Mouse (Mus musculus) CH12.LX (cell line): Measurements from ENCODE around the gene Sptbn4.

Source experiments
- CTCF ChIP-seq, 2 experiments: IDR thresholded peaks in 1 of 2; conservative IDR thresholded peaks in 1 of 2; 2 replicates each; pipeline ENCODE4 v1.5.1; 2011 to 2012; ENCODE audit warnings: low read depth in 2 of 2, low read length in 2 of 2, improper control_type of control experiment in 1 of 2, inconsistent platforms in 1 of 2, mild to moderate bottlenecking in 1 of 2, moderate library complexity in 1 of 2
- ELF1 ChIP-seq: IDR thresholded peaks from 2 replicates; pipeline ENCODE4 v1.6.1; 2014; ENCODE audit warnings: low read depth, mild to moderate bottlenecking, inconsistent platforms, low read length, improper control_type of control experiment
- EP300 ChIP-seq: IDR thresholded peaks from 2 replicates; pipeline ENCODE4 v1.6.1; 2011; ENCODE audit warnings: low read length, improper control_type of control experiment
- ETS1 ChIP-seq: conservative IDR thresholded peaks from 2 replicates; pipeline ENCODE4 v1.6.1; 2012; ENCODE audit warnings: low read depth, mild to moderate bottlenecking, inconsistent platforms, low read length, improper control_type of control experiment, moderate library complexity
- KAT2A ChIP-seq: IDR thresholded peaks from 2 replicates; pipeline ENCODE4 v1.6.1; 2012; ENCODE audit warnings: low read length, improper control_type of control experiment, inconsistent platforms; ENCODE audit not compliant: insufficient replicate concordance
- MAX ChIP-seq: IDR thresholded peaks from 2 replicates; pipeline ENCODE4 v1.6.1; 2011; ENCODE audit warnings: low read length, improper control_type of control experiment
- MXI1 ChIP-seq: IDR thresholded peaks from 2 replicates; pipeline ENCODE4 v1.6.1; 2011; ENCODE audit warnings: mild to moderate bottlenecking, low read depth, low read length, improper control_type of control experiment
- MYC ChIP-seq: IDR thresholded peaks from 2 replicates; pipeline ENCODE4 v1.6.1; 2011; ENCODE audit warnings: low read depth, mild to moderate bottlenecking, improper control_type of control experiment, low read length
- PAX5 ChIP-seq: IDR thresholded peaks from 2 replicates; pipeline ENCODE4 v1.6.1; 2012; ENCODE audit warnings: low read length, inconsistent platforms, mixed read lengths
- POLR2A ChIP-seq: IDR thresholded peaks from 2 replicates; pipeline ENCODE4 v1.6.1; 2011; ENCODE audit warnings: low read depth, mild to moderate bottlenecking, improper control_type of control experiment, low read length
- TBP ChIP-seq: conservative IDR thresholded peaks from 2 replicates; pipeline ENCODE4 v1.6.1; 2011; ENCODE audit warnings: low read depth, low read length, improper control_type of control experiment
- USF1 ChIP-seq: IDR thresholded peaks from 2 replicates; pipeline ENCODE4 v1.6.1; 2014; ENCODE audit warnings: low read depth, mild to moderate bottlenecking, inconsistent platforms, low read length, improper control_type of control experiment
- ZNF384 ChIP-seq: IDR thresholded peaks from 2 replicates; pipeline ENCODE4 v1.6.1; 2012; ENCODE audit warnings: low read depth, low read length, improper control_type of control experiment, inconsistent platforms

DNA sequence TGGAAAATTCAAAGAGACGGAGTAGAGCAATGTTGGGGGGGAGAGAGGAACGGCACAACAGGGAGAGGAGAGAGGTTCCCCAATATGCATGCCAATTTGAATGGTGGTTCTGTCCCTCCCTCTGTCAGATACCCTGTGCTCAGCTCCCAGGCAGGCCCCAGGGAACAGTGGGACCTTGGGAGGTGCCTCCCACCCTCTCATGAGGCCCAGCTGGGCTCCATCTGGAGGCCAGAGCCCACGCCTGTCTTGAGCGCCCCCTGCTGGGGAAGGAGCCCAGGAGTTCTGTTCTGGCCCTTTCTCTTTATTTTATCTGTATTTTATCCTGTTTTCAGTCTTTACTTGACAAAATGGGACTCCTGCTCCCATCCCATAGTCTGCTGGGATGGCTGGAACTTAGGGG is 62.8 kb downstream of the Sptbn4 start:
- TF ChIP-seq EP300, result no peak
- TF ChIP-seq ETS1, result no peak
- no peak for TF ChIP-seq MYC
- no peak for TF ChIP-seq POLR2A
- TF ChIP-seq MAX, result no peak
- peak; percentile 66 to 87 for TF ChIP-seq CTCF (conservative IDR thresholded peaks at IDR 0.05 in 1 of 2, IDR thresholded peaks at IDR 0.05 in 1 of 2; ENCODE audit: low read depth in 2 of 2, low read length in 2 of 2)
- TF ChIP-seq MXI1, result no peak
- TF ChIP-seq KAT2A, result no peak
- no peak for TF ChIP-seq ZNF384
- TF ChIP-seq PAX5, result no peak
- TF ChIP-seq TBP, result no peak
- no peak for TF ChIP-seq USF1
- no peak for TF ChIP-seq ELF1
